Mouse (Mus musculus) cortical plate, adult 2 months (tissue): Measurements from ENCODE around the gene Ccdc174.

Source experiments
- CTCF ChIP-seq: fragments of 200-500 bp; IDR thresholded peaks from 2 replicates; pipeline ENCODE4 v1.5.1; 2011; ENCODE audit warnings: mild to moderate bottlenecking, control low read depth, low read length; ENCODE audit not compliant: insufficient read depth; ENCODE audit errors: extremely low read depth
- POLR2A ChIP-seq: fragments of 200-500 bp; IDR thresholded peaks from 2 replicates; pipeline ENCODE4 v1.6.1; 2011; ENCODE audit warnings: mild to moderate bottlenecking, low read length, control low read depth; ENCODE audit not compliant: insufficient read depth; ENCODE audit errors: extremely low read depth

DNA sequence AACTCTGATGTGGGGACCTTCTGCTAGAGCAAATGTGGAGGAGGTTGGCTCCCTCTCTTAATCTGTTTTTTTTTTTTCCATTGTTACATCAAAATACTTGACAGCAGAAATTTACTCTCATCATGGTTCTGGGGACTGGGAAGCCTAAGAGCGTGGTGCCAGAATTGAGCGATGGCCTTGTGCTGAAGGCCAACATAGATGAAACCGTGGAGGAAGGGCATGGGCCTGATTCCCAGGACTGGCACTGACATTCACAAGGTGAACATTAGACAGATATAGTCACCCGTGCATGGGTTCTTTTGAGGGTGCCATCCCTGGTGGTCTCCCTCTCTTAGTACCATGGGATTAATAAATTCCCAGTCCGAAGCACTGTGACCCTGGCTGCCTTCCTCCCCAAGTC is 9.8 kb upstream of the Ccdc174 start:
- no peak for TF ChIP-seq CTCF
- TF ChIP-seq POLR2A = no peak
